Mouse (Mus musculus) lung, postnatal 0 days (tissue): Measurements from ENCODE around the gene Zbtb16. TPM values are rescaled to one million over a fixed set of nuclear protein-coding genes. Genes with fewer than 3 reads are reported as not detected.
A peak's percentile ranks its signal among the peaks of the same experiment; 100 is the strongest.

Experiments
- ATAC-seq: fragments of 200-750 bp; cut with Nextera tagmentation; 2 replicates; pipeline ENCODE4 v1.8.0; 2017; ENCODE audit warnings: moderate library complexity
- DNase-seq: peaks from one replicate; pipeline ENCODE4 v3.0.0-alpha.2; 2016; ENCODE audit warnings: low spot score
- H3K27ac ChIP-seq: fragments of 300-500 bp; sonication (generic); 2 replicates; pipeline ENCODE4 v1.5.1; 2014; ENCODE audit warnings: antibody characterized with exemption, mild to moderate bottlenecking, low read length, mixed read lengths
- H3K27me3 ChIP-seq: fragments of 300-500 bp; sonication (generic); replicated peaks from 2 replicates; pipeline ENCODE4 v1.6.1; 2014; ENCODE audit warnings: low read length, mixed read lengths; ENCODE audit not compliant: insufficient read depth
- H3K36me3 ChIP-seq: fragments of 300-500 bp; sonication (generic); 2 replicates; pipeline ENCODE4 v1.6.1; 2014; ENCODE audit warnings: low read length, mixed read lengths; ENCODE audit not compliant: insufficient read depth
- H3K4me1 ChIP-seq: fragments of 300-500 bp; sonication (generic); 2 replicates; pipeline ENCODE4 v1.6.1; 2014; ENCODE audit warnings: antibody characterized with exemption, low read depth, low read length, mixed read lengths; ENCODE audit not compliant: insufficient read depth
- H3K4me2 ChIP-seq: fragments of 300-500 bp; sonication (generic); replicated peaks from 2 replicates; pipeline ENCODE4 v1.6.1; 2014; ENCODE audit warnings: low read depth, mild to moderate bottlenecking, low read length, moderate library complexity, mixed read lengths
- H3K4me3 ChIP-seq: fragments of 300-500 bp; sonication (generic); 2 replicates; pipeline ENCODE4 v1.5.1; 2014; ENCODE audit warnings: low read depth, low read length
- H3K9ac ChIP-seq: fragments of 300-500 bp; sonication (generic); replicated peaks from 2 replicates; pipeline ENCODE4 v1.6.1; 2014; ENCODE audit warnings: low read depth, mild to moderate bottlenecking
- H3K9me3 ChIP-seq: fragments of 300-500 bp; sonication (generic); 2 replicates; pipeline ENCODE4 v1.6.1; 2016; ENCODE audit warnings: low read length, mixed read lengths
- CTCF ChIP-seq: IDR thresholded peaks from 2 replicates; pipeline ENCODE4 v1.5.1; 2016; ENCODE audit warnings: antibody characterized with exemption, mild to moderate bottlenecking
- EP300 ChIP-seq: IDR thresholded peaks from 2 replicates; pipeline ENCODE4 v1.6.1; 2016; ENCODE audit warnings: antibody characterized with exemption, mild to moderate bottlenecking, control low read depth
- WGBS: fragments of 180-500 bp; shearing (Covaris S2); extraction: QIAGEN DNeasy Blood & Tissue Kit; methylation state at CpG from one replicate; pipeline ENCODE4 v1.1.7; 2014; 5-methylcytosine and 5-hydroxymethylcytosine counted together
- polyA plus RNA-seq: library from polyadenylated mRNA; unstranded; fragments of >200 nt; fragmentation: Nextera tagmentation; extraction: Ambion mirVana; gene quantifications from 2 replicates; pipeline ENCODE4 v1.2.1, GENCODE M21; 2015

The Zbtb16 gene
- polyA plus RNA-seq, 1 experiment from 2014 or later, result 19.7 TPM

- Histone ChIP-seq H3K9ac (no peak overlapping the region; the same call in 1 of the 2 replicates), H3K4me3 (no peak overlapping the region), H3K9me3 (no peaks in the 10 kb centered on the region), H3K27ac (peak overlapping the region; percentile 93), H3K4me1 (peaks cover 45% of the 10 kb centered on the region), H3K4me2 (no peak overlapping the region), H3K36me3 (peaks cover 18% of the 10 kb centered on the region; the same call in 1 of the 2 replicates), H3K27me3 (no peaks in the 10 kb centered on the region)
- no peak for DNase-seq
- TF ChIP-seq CTCF, result no peak
- TF ChIP-seq EP300, result no peak
- WGBS, result 55% methylated on average over 6 of the region's 6 CpGs
- no peak for ATAC-seq
Observed at GRCm38 (mm10) chr9:48744451-48744850, 91.6 kb downstream of the Zbtb16 start.

GRCm38 (mm10) chr9:48743338-48744285 is 92.4 kb downstream of the Zbtb16 start:
- 81% methylated on average over 11 of the region's 11 CpGs for WGBS
- no peak for TF ChIP-seq CTCF
- Histone ChIP-seq H3K9ac (no peak overlapping the region), H3K4me1 (peaks cover 45% of the 10 kb centered on the region), H3K27me3 (no peaks in the 10 kb centered on the region), H3K4me2 (no peak overlapping the region), H3K9me3 (no peaks in the 10 kb centered on the region), H3K4me3 (no peak overlapping the region), H3K27ac (peak overlapping the region; percentile 93), H3K36me3 (peaks cover 18% of the 10 kb centered on the region; the same call in 1 of the 2 replicates)
- DNase-seq, result no peak
- ATAC-seq, result no peak

GRCm38 (mm10) chr9:48742150-48742549 is 93.9 kb downstream of the Zbtb16 start:
- 75% methylated on average over 7 of the region's 7 CpGs for WGBS
- TF ChIP-seq CTCF (no peak), EP300 (no peak)
- H3K4me2 ChIP-seq, result no peak overlapping the region
- peaks cover 18% of the 10 kb centered on the region; the same call in 1 of the 2 replicates for H3K36me3 ChIP-seq
- ATAC-seq (no peak), DNase-seq (no peak)
- no peak overlapping the region for H3K9ac ChIP-seq
- no peaks in the 10 kb centered on the region for H3K27me3 ChIP-seq
- H3K4me3 ChIP-seq, result no peak overlapping the region
- H3K9me3 ChIP-seq, result no peaks in the 10 kb centered on the region
- peaks cover 47% of the 10 kb centered on the region for H3K4me1 ChIP-seq
- H3K27ac ChIP-seq, result 0 out of 2 replicates have a peak overlapping the region, but pooled peaks have one; percentile 32

GRCm38 (mm10) chr9:48741433-48742077 is 94.5 kb downstream of the Zbtb16 start:
- 83% methylated on average over 14 of the region's 14 CpGs for WGBS
- TF ChIP-seq CTCF, result no peak
- TF ChIP-seq EP300, result no peak
- Histone ChIP-seq H3K9me3 (no peaks in the 10 kb centered on the region), H3K9ac (no peak overlapping the region), H3K27ac (0 out of 2 replicates have a peak overlapping the region, but pooled peaks have one; percentile 32), H3K4me1 (peaks cover 52% of the 10 kb centered on the region), H3K4me2 (no peak overlapping the region), H3K36me3 (peaks cover 18% of the 10 kb centered on the region; the same call in 1 of the 2 replicates), H3K27me3 (no peaks in the 10 kb centered on the region), H3K4me3 (no peak overlapping the region)
- DNase-seq (no peak), ATAC-seq (no peak)

GRCm38 (mm10) chr9:48740732-48741255 is 95.2 kb downstream of the Zbtb16 start:
- Histone ChIP-seq H3K27me3 (no peaks in the 10 kb centered on the region), H3K4me2 (no peak overlapping the region), H3K9ac (no peak overlapping the region), H3K27ac (peak overlapping the region; percentile 91), H3K4me1 (peaks cover 48% of the 10 kb centered on the region), H3K4me3 (no peak overlapping the region), H3K36me3 (peaks cover 18% of the 10 kb centered on the region; the same call in 1 of the 2 replicates), H3K9me3 (no peaks in the 10 kb centered on the region)
- ATAC-seq, result no peak
- WGBS, result 39% methylated on average over 4 of the region's 4 CpGs
- no peak for DNase-seq
- TF ChIP-seq EP300, result no peak
- TF ChIP-seq CTCF, result no peak

GRCm38 (mm10) chr9:48740098-48740505 is 95.9 kb downstream of the Zbtb16 start:
- Histone ChIP-seq H3K9ac (no peak overlapping the region), H3K4me2 (0 out of 2 replicates have a peak overlapping the region, but pooled peaks have one; percentile 21), H3K4me3 (no peak overlapping the region), H3K27me3 (no peaks in the 10 kb centered on the region), H3K27ac (peak overlapping the region; percentile 97), H3K9me3 (no peaks in the 10 kb centered on the region), H3K36me3 (peaks cover 18% of the 10 kb centered on the region; the same call in 1 of the 2 replicates), H3K4me1 (peaks cover 51% of the 10 kb centered on the region)
- peak; percentile 82 for ATAC-seq
- DNase-seq, result peak; percentile 98
- TF ChIP-seq CTCF (peak; percentile 33), EP300 (peak; percentile 100)
- 5% methylated on average over 11 of the region's 11 CpGs for WGBS
